Comparison of ENCODE assay signal across 8 mouse cellular contexts in genomic region chr7:144553237-144554122, GRCm38 (mm10). TPM values are rescaled to one million over a fixed set of nuclear protein-coding genes. Genes with fewer than 3 reads are reported as not detected.
DNase-seq lines count a peak whose midpoint lies in the region; ATAC-seq and TF ChIP-seq lines count a peak whose summit lies in the region.

TSS of gene Ppfia1 (minus strand) at chr7:144553729.

- no peaks in the 10 kb centered on the region for H3K9me3 ChIP-seq in ES-Bruce4 (replicated peaks; ENCODE audit: control insufficient read depth, insufficient read depth, low read length, poor library complexity, severe bottlenecking)
- no peaks in the 10 kb centered on the region for H3K9me3 ChIP-seq in forebrain, embryonic 13.5 days (replicated peaks)
- no peaks in the 10 kb centered on the region for H3K9me3 ChIP-seq in liver, postnatal 0 days (ENCODE audit: low read length)
- H3K9me3 ChIP-seq in neural tube, embryonic 14.5 days (ENCODE audit: control insufficient read depth, low read length), result no peaks in the 10 kb centered on the region

- peaks cover 3% of the 10 kb centered on the region for H3K4me1 ChIP-seq in ES-Bruce4 (ENCODE audit: control insufficient read depth, insufficient read depth, low read length)
- peaks cover 33% of the 10 kb centered on the region for H3K4me1 ChIP-seq in forebrain, embryonic 13.5 days
- peaks cover 32% of the 10 kb centered on the region for H3K4me1 ChIP-seq in liver, postnatal 0 days (ENCODE audit: insufficient read depth)
- peaks cover 15% of the 10 kb centered on the region for H3K4me1 ChIP-seq in neural tube, embryonic 14.5 days (ENCODE audit: control insufficient read depth, insufficient read depth, low read length)

- H3K27me3 ChIP-seq in ES-Bruce4 (ENCODE audit: control insufficient read depth, insufficient read depth, low read length, poor library complexity, severe bottlenecking), result no peaks in the 10 kb centered on the region
- H3K27me3 ChIP-seq in forebrain, embryonic 13.5 days, result peaks cover 12% of the 10 kb centered on the region
- no peaks in the 10 kb centered on the region for H3K27me3 ChIP-seq in liver, postnatal 0 days (ENCODE audit: insufficient read depth, low read length)
- no peaks in the 10 kb centered on the region for H3K27me3 ChIP-seq in neural tube, embryonic 14.5 days (ENCODE audit: control insufficient read depth, insufficient read depth, low read length)

- intact Hi-C loops in heart, postnatal 10 days (cut with DNase I), result loop anchor here (2.0 kb wide), 1 partner anchor 23 kb away; no protein-coding TSS in a partner anchor

- no peak for TF ChIP-seq EP300 in ES-Bruce4 (IDR thresholded peaks at IDR 0.05; ENCODE audit: insufficient read depth, low read depth, low read length)
- TF ChIP-seq EP300 in liver, postnatal 0 days (IDR thresholded peaks at IDR 0.05; ENCODE audit: low read depth), result no peak

- peak within 1 kb of the TSS; percentile 92 for H3K4me3 ChIP-seq in ES-Bruce4 (ENCODE audit: low read depth, low read length)
- peak within 1 kb of the TSS; percentile 91 for H3K4me3 ChIP-seq in forebrain, embryonic 13.5 days
- peak within 1 kb of the TSS; percentile 94 for H3K4me3 ChIP-seq in liver, postnatal 0 days (ENCODE audit: low read depth, low read length)
- H3K4me3 ChIP-seq in neural tube, embryonic 14.5 days (ENCODE audit: low read depth, low read length), result peak within 1 kb of the TSS; percentile 79

- H3K4me2 ChIP-seq in forebrain, embryonic 13.5 days, result peak within 1 kb of the TSS; percentile 87
- H3K4me2 ChIP-seq in liver, postnatal 0 days (ENCODE audit: low read depth, low read length), result peak within 1 kb of the TSS; percentile 92
- peak within 1 kb of the TSS; percentile 72 for H3K4me2 ChIP-seq in neural tube, embryonic 14.5 days (ENCODE audit: low read depth, low read length)

- TF ChIP-seq POLR2A in ES-Bruce4 (IDR thresholded peaks at IDR 0.05; ENCODE audit: insufficient read depth, low read length), result peak; percentile 71

- DNase-seq in heart, postnatal 10 days, result peak; percentile 98
- peak; percentile 73 for DNase-seq in large intestine, adult 2 months (ENCODE audit: low read depth, low spot score)
- DNase-seq in liver, postnatal 0 days, result peak; percentile 99
- DNase-seq in testis, postnatal 10 days (ENCODE audit: low spot score), result peak; percentile 100

- no peak for TF ChIP-seq CTCF in ES-Bruce4 (IDR thresholded peaks at IDR 0.05; ENCODE audit: low read depth, low read length)
- TF ChIP-seq CTCF in liver, postnatal 0 days (IDR thresholded peaks at IDR 0.05; ENCODE audit: low read depth), result no peak

- under 1% methylated on average over 97 of the region's 97 CpGs for WGBS in forebrain, embryonic 13.5 days
- under 1% methylated on average over 97 of the region's 97 CpGs for WGBS in large intestine, adult 2 months
- WGBS in liver, postnatal 0 days (ENCODE audit: insufficient replicate concordance), result under 1% methylated on average over 88 of the region's 97 CpGs
- under 1% methylated on average over 57 of the region's 97 CpGs for WGBS in neural tube, embryonic 14.5 days

- ATAC-seq in cerebellum, adult (ENCODE audit: insufficient number of reproducible peaks, low FRiP score, low TSS enrichment), result peak; percentile 84
- ATAC-seq in forebrain, embryonic 13.5 days, result peak; percentile 97
- ATAC-seq in liver, postnatal 0 days, result peak; percentile 96
- peak; percentile 94 for ATAC-seq in neural tube, embryonic 14.5 days (ENCODE audit: low read depth)

- H3K36me3 ChIP-seq in ES-Bruce4 (ENCODE audit: control insufficient read depth, insufficient read depth, low read length, poor library complexity, severe bottlenecking), result no peaks in the 10 kb centered on the region; the same call in 1 of the 2 replicates
- peaks cover 28% of the 10 kb centered on the region for H3K36me3 ChIP-seq in forebrain, embryonic 13.5 days (ENCODE audit: poor library complexity, severe bottlenecking)
- peaks cover 12% of the 10 kb centered on the region for H3K36me3 ChIP-seq in liver, postnatal 0 days (replicated peaks; ENCODE audit: insufficient read depth, low read length)
- peaks cover 14% of the 10 kb centered on the region for H3K36me3 ChIP-seq in neural tube, embryonic 14.5 days (ENCODE audit: control insufficient read depth, insufficient read depth, low read length)

- H3K27ac ChIP-seq in ES-Bruce4 (ENCODE audit: insufficient read depth, low read length), result peak within 1 kb of the TSS; percentile 40; the same call in 1 of the 2 replicates
- H3K27ac ChIP-seq in forebrain, embryonic 13.5 days, result peak within 1 kb of the TSS; percentile 35
- H3K27ac ChIP-seq in liver, postnatal 0 days (ENCODE audit: low read depth), result peak within 1 kb of the TSS; percentile 82
- H3K27ac ChIP-seq in neural tube, embryonic 14.5 days (ENCODE audit: low read depth, low read length), result peak within 1 kb of the TSS; percentile 80

- H3K9ac ChIP-seq in ES-Bruce4 (ENCODE audit: low read depth, poor library complexity, severe bottlenecking), result peak within 1 kb of the TSS; percentile 94
- H3K9ac ChIP-seq in forebrain, embryonic 13.5 days, result peak within 1 kb of the TSS; percentile 97
- H3K9ac ChIP-seq in liver, postnatal 0 days (replicated peaks), result peak within 1 kb of the TSS; percentile 98
- H3K9ac ChIP-seq in neural tube, embryonic 14.5 days (replicated peaks; ENCODE audit: low read depth, low read length), result peak within 1 kb of the TSS; percentile 82

RNA-seq across cellular contexts. Expression of gene Ppfia1, which starts in this region (rescaled TPM):
- 59.0 and 80.5 TPM in 2 replicates for polyA plus RNA-seq in ES-Bruce4 (2011; ENCODE audit: insufficient read depth, insufficient read length, low read depth, missing spikeins)
- 29.0 and 32.1 TPM in 2 replicates for polyA plus RNA-seq in forebrain, embryonic 13.5 days (2015; fragmentation: Nextera tagmentation; extraction: Ambion mirVana)
- total RNA-seq in heart, postnatal 10 days (2021), result 10 to 100 TPM; 69.9 to 81.5 TPM
- polyA plus RNA-seq in large intestine, adult 2 months (2012; rRNA removed), result 24.7 and 28.9 TPM in 2 replicates
- polyA plus RNA-seq in liver, postnatal 0 days (2015; fragmentation: Nextera tagmentation; extraction: Ambion mirVana), result 7.1 and 8.2 TPM in 2 replicates
- polyA plus RNA-seq in neural tube, embryonic 14.5 days (2014; fragmentation: Nextera tagmentation; extraction: Ambion mirVana), result 30.9 and 32.6 TPM in 2 replicates

Comparison
In these comparisons a context has a peak if more than half of its experiments do, and no peak if none do; other contexts are left out.
1. Peak in every context shown above with its lines: DNase-seq, ATAC-seq, H3K4me3 ChIP-seq and H3K27ac ChIP-seq.